Mouse (Mus musculus): Measurements from ENCODE around the gene Creb3l2.

The Creb3l2 gene

DNA sequence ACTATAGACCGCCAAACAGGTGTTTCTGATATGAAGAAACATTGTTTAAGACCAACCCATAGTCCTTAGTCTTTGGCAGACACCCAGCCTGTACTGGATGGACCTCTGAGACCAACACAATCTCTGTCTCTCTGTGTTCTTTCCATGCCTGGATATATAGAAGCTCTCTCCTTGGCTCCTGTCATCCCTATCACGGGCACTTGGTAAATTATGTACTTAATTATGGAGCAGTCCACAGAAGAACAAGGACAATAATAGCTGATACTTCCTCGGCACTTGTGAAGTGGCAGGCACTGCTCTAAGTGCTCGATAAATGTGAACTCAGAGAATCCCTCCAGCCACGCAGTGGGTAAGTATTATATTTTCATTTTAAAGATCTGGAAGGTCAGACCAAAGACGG, 72.2 kb downstream of the Creb3l2 start:
- no peak for DNase-seq

DNA sequence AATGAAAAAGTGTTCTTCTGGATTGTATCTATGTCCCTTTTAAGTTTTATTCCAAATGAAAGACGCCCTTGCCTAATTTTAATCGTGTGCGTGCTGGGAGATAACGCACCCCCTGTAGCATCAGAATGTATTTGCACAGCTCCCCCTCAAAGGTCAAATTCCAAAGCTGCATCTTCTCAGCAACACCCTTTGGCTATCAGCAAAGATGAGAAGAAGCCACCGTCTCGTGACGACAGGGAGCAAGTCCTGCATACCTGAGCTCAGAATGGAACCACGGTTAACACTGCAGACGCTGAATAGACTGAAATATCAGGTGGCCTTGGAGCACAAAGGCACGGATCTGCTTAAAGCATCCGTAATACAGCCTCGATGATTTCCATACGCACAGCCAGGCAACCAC, 73.7 kb downstream of the Creb3l2 start:
- DNase-seq: no peak

DNA sequence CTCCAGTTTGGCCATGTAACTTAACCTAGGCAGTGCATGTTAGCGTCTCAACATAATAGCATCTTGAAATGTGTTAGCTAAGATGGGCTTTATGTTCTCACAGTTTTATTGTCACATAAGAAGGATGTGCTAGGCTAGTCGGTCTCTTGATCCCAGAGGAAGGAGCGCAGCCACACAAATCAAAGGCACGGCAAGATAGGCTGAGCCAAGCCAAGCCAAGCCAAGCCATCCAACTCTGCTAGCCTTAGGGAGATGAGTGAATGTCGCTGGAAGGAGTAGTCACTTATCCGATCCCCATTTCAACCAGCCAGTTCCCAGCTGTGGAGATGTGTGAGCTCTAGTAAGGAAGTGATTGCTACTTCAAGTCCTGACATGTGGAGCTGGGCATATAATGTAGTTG, 75.0 kb downstream of the Creb3l2 start:
- no peak for DNase-seq

- no peak for DNase-seq
These were observed 76.8 kb downstream of the Creb3l2 start for GRCm38 (mm10) chr6:37365179-37365578.

DNA sequence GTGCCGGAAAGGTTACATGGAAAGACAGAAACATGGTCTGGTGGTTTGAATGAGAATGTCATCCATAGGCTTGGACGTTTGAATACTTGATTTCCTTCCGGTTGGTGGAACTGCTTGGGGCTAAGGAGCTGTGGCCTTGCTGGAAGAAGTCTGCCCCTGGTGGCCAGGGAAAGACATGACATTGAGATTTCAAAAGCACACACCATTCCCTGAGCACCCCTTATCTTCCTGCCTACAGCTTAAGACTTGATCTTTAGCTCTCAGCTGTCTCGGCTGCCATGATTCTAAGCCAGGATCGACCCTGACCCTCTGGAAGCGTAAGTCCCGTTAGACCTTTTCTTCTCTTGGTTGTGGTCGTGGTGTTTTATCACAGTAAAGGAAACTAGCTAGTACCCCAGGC, 77.6 kb downstream of the Creb3l2 start:
- no peak for DNase-seq

- no peak for DNase-seq
These were observed 81.0 kb downstream of the Creb3l2 start for GRCm38 (mm10) chr6:37360813-37361385.

DNA sequence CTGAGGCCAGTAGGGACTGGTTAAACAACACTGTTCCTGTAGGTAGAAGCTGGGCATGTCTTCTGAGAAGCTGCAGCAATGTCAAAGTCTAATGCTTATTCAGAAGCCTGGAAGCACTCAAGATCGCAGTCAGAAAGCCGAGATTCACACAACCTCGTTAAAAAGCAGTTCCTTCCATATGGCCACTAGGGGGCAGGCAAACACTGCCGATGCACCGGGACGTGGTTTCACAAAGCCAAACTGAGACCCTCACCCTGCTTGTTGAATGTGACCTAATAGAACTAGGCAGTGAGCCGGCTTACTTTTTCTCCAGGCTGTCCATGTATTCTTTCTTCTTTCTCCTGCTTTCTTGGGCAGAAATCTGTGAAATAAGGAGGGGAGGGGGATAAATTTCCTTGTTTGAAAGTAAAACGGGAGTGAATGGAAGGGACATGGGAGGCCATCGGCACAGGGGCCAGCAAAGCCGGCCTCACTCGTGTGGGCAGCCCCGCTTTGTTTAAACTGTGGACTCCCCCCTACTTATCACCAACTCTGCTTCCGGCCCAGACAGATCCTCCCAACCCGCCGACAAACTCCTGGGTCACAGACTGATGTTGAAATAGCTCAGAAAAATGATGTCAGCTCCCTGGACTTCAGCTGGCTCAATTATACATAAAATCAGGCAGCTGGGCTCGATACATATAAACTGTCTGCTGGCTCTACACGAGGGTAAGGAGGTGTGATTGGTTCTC, 87.3 kb downstream of the Creb3l2 start:
- peak; percentile 13 to 16 for DNase-seq

DNA sequence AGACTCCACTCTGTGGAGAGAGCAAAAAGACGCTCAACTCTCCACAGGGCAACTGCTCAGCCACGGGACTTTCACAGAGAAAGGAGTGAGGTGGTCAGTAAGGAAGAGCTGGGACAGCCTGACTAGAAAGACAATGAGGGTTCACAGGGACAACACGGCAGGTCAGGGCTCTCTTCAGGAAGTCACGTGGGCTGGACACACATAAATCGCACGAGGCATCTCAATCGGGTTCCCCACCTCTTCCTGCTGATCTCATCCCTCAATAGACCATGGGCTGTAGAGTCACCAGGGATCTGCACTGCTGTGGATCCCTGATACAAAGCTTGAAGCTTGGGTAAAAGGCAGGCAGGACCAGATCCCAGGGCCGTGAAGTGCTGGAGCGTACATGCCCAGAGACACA, 88.3 kb downstream of the Creb3l2 start:
- DNase-seq: no peak

DNA sequence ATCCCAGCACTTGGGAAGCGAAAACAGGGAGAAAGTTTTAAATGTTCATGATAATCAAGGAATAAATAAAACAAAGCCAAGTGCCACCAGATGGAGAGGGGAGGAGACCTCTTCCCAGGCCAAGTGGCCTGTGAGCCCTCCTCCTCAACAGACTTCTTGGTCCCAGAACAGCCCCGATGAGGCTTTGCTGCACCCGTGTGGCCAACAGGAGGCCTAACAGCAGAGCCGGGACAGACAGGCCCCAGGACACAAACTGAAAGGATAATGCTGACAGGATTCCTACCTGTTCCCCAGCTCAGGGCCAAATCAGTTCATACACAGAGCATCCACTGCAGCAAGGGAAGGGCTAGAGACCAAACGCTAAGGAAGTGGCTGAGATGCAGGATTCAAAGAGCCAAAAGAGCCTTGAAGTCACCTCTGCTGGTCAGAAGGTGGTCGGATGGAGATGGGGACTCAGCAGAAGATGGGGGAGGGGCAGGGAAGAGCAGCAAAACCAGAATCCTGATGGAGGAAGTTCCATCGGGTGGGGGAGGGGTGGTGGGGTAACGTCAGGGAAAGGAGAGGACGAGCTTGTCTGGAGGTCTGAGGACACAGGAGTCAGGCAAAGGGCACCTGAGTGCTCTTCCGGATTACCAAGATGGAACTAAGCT, 90.1 kb downstream of the Creb3l2 start:
- DNase-seq: no peak

DNA sequence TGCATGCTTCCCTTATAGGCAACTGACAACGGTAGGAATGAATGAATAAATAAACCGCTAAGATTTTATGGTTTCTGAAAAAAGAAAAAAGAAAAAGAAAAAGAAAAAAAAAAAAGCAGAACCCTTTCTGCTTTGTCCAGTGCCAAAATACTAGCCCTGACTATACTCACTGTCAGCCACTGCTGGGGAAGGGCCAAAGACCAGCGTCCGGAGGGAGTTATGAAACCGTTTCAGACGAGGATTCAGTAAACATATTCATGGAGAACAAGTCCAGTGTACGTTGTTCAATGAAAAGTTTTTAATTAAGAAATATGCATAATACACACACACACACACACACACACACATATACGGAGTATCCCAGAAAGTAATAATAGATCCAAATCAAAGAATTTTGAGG, 91.6 kb downstream of the Creb3l2 start:
- DNase-seq: no peak

GRCm38 (mm10) chr6:37347606-37348005, 94.3 kb downstream of the Creb3l2 start:
- DNase-seq: no peak

GRCm38 (mm10) chr6:37338055-37338454, 103.9 kb downstream of the Creb3l2 start:
- no peak for DNase-seq

- DNase-seq: no peak
These were observed 105.1 kb downstream of the Creb3l2 start for GRCm38 (mm10) chr6:37336831-37337260.

DNA sequence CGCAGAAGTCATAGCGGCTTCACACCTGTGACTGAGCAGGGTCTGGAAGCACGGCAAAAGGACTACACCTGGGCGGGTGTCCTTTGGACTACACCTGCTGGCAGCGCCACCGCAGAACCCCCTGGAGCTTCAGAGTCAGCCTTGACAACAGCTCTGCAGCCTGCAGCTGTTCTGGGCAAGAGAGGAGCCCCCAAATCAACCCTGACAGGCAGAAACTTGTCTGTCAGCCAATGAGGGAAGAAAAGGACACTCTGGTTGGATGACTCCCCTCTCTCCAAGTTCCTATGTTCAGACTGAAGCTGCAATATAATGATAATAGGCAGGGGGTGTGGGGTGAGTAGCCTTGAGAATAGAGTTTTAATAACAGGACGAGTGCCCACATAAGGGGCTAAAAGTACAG, 105.6 kb downstream of the Creb3l2 start:
- no peak for DNase-seq

- DNase-seq: no peak
These were observed 109.1 kb downstream of the Creb3l2 start for GRCm38 (mm10) chr6:37332846-37333245.

- DNase-seq: no peak
These were observed 111.8 kb downstream of the Creb3l2 start for GRCm38 (mm10) chr6:37329901-37330864.

GRCm38 (mm10) chr6:37329376-37329775, 112.6 kb downstream of the Creb3l2 start:
- no peak for DNase-seq

- no peak for DNase-seq
These were observed 113.3 kb downstream of the Creb3l2 start for GRCm38 (mm10) chr6:37328671-37329070.

- DNase-seq: no peak
These were observed 114.4 kb downstream of the Creb3l2 start for GRCm38 (mm10) chr6:37327519-37327918.

DNA sequence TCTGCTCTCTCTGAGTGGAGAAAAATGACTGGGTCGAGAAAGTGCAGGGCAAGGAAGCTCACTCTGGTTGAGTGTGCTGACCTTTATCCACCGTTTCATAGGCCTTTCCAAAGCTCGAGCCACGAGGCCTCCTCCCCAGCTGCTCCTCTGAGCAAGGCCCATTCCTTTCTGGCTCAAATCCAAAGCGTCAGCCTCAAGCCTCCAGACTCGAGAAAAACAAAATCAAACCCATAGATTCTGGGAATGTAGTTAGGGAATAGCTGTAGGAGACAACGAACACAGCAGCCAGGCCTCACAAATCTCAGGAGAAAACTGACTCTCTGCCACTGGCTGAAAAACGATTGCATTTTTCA, 115.4 kb downstream of the Creb3l2 start:
- DNase-seq: no peak

DNA sequence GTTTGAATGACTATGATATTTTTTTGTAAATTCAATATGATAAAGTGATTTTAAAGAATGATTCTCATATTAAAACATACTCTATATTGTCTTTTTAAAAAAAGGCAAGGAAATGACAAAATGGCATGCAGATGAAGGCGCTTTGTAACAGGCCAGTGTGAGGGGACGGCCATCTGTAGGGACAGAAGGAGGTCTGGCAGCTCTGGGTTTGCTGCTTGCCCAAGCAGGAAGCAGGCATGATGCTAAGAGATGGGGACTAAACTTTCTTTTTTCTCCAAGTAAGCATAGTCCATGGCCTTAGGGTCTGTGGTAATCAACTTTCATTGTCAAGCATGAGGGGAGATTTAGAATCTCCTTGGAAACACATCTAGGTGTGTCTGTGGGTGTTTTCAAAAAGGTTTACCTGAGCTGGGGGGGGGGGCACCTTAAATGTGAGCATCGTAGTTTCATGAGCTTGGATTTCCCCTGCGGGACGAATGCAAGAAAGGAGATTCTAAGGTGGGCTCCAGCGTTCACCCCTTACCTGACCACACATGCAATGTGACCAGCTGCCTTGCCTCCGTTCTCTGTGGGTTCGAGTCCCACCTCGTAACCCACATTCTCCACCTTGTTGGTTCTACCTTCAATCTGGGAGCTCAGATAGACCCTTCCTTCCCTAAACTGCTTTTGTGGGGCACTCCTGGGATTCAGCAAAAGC, 115.9 kb downstream of the Creb3l2 start:
- DNase-seq: no peak

DNA sequence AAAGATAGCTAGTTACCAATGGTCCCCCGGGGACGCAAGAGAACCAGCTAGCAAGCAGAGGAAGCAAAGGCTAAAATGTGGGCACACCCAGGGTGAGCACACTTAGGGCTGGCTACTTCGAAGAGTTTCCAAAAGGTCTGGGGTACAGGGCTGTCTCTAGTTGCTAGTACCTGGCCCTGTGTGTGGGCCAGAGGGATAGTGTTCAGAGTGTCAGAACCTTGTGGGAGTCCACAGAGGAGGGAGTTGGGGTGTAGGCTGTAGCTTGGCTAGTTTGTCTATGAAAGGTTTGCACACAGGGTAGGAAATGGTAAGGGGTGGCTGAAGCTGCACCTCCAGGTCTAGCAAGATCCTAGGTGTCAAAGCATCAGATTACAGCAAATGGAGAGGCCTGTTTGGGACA, 116.9 kb downstream of the Creb3l2 start:
- no peak for DNase-seq

DNA sequence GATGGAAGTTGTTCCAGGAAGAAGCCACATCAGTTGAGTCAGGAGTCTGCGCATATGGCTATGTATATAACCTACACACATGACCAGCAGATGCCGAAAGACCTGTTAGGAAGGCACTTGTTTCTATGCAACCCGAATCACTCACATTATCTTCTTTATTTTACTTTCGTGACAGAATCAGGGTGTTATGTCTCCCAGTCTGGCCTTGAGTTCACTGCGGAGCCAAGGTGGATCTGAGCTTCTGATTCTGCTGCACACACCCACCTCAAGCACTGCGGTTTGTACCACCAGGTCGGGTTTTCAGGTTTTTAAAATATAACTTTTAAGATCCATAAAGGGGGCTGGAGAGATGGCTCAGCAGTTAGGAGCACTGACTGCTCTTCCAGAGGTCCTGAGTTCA, 119.3 kb downstream of the Creb3l2 start:
- DNase-seq: no peak

All from thymus, adult 18-20 months (tissue).